Mouse (Mus musculus): ENCODE data around the gene Gpsm2. TPM values are rescaled to one million over a fixed set of nuclear protein-coding genes. Genes with fewer than 3 reads are reported as not detected.

Gene Gpsm2
- polyA plus RNA-seq (2012; ENCODE audit: insufficient read depth, insufficient read length, missing spikeins): 0.54 and 0.83 TPM in 2 replicates

GRCm38 (mm10) chr3:108722036-108722872, at the start of gene Gpsm2:
Gpsm2 (minus strand) TSS chr3:108722309.
- Histone ChIP-seq H3K27ac (replicated peaks; ENCODE audit: low read depth, low read length) (no peak within 1 kb of the TSS), H3K4me3 (ENCODE audit: insufficient read depth, low read depth, low read length) (peak within 1 kb of the TSS; percentile 96), H3K4me1 (ENCODE audit: control insufficient read depth, insufficient read depth, insufficient read length, low read length) (no peaks in the 10 kb centered on the region)

DNA sequence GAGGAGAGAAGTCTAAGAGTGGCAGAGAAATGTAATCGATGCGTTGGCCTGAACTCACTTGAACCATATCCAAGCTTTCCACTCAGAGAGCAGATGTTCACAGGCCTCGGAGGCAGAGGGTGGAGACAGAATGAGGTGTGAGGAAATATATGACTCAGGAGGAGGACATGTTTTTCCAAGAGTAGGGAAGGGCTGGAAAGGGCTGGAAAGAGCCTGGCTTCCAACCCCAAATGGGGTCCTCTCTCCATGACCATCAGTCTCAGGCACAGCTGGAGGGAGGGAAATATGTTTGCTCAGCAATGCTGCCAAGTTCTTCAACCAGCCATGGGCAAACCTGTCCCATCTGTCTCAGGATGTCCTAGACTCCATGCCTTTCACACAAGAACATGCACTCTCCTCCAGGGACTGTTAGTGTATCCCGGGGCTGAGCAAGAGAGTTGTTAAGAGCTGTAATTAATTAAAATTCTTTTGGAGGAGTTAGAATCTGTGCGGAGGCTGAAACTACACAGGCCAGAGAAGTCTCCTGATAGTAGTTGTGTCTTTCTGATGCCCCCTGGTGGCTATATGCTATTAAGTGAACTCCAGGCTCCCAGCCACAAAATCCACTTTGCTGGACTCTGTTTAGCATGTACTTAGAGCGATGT, 48.7 kb upstream of the Gpsm2 start:
- Histone ChIP-seq H3K27ac (replicated peaks; ENCODE audit: low read depth, low read length) (no peak overlapping the region), H3K4me1 (ENCODE audit: control insufficient read depth, insufficient read depth, insufficient read length, low read length) (no peaks in the 10 kb centered on the region), H3K4me3 (ENCODE audit: insufficient read depth, low read depth, low read length) (no peak overlapping the region)

- no peak overlapping the region for H3K27ac ChIP-seq (replicated peaks; ENCODE audit: low read depth, low read length)
- no peak overlapping the region for H3K4me3 ChIP-seq (ENCODE audit: insufficient read depth, low read depth, low read length)
- H3K4me1 ChIP-seq (ENCODE audit: control insufficient read depth, insufficient read depth, insufficient read length, low read length): no peaks in the 10 kb centered on the region
Observed at GRCm38 (mm10) chr3:108769547-108769946, 47.4 kb upstream of the Gpsm2 start.

- no peak overlapping the region for H3K4me3 ChIP-seq (ENCODE audit: insufficient read depth, low read depth, low read length)
- H3K27ac ChIP-seq (replicated peaks; ENCODE audit: low read depth, low read length): no peak overlapping the region
- H3K4me1 ChIP-seq (ENCODE audit: control insufficient read depth, insufficient read depth, insufficient read length, low read length): no peaks in the 10 kb centered on the region
Observed at GRCm38 (mm10) chr3:108767416-108767815, 45.3 kb upstream of the Gpsm2 start.

GRCm38 (mm10) chr3:108766943-108767342, 44.8 kb upstream of the Gpsm2 start:
- no peak overlapping the region for H3K27ac ChIP-seq (replicated peaks; ENCODE audit: low read depth, low read length)
- H3K4me3 ChIP-seq (ENCODE audit: insufficient read depth, low read depth, low read length): no peak overlapping the region
- H3K4me1 ChIP-seq (ENCODE audit: control insufficient read depth, insufficient read depth, insufficient read length, low read length): no peaks in the 10 kb centered on the region

DNA sequence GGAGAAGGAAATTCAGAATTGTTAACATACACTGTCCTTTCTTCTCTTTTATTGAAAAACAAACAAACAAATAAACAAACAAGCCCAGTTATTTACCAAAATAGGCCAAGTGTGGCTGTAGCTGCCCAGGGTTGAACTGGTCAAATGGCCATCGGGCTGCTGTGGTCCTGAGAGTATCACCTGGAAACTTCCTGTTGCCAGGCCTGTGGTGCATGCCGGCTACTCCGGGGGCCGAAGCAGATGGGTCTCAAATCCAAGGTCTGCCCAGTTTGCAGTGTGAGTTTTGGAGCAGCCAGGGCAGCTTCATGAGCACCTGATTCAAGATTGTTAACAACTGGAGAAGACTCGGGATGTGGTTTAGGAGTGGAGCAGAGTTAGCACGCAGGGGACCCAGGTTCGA, 43.4 kb upstream of the Gpsm2 start:
- no peak overlapping the region for H3K27ac ChIP-seq (replicated peaks; ENCODE audit: low read depth, low read length)
- no peak overlapping the region for H3K4me3 ChIP-seq (ENCODE audit: insufficient read depth, low read depth, low read length)
- H3K4me1 ChIP-seq (ENCODE audit: control insufficient read depth, insufficient read depth, insufficient read length, low read length): no peaks in the 10 kb centered on the region

DNA sequence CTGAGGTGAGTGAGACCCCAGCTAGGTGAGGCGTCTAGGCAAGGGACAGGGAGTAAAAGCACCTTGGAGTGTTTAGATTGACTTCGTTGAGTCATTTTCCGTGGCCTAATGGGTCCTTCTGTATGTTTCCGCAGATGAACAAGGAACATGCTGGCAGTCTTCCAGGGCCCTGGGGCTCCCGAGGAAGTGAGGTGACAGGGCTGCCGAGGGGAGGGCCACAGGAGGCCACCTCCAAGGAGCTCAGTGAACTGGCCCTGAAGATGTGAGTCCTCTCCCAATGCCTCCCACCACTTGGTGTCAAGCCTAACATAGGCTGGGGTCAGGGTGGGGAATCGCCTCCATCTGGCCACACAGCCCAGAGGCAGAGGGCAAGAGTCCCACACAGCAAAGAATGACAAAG, 42.9 kb upstream of the Gpsm2 start:
- Histone ChIP-seq H3K27ac (replicated peaks; ENCODE audit: low read depth, low read length) (no peak overlapping the region), H3K4me3 (ENCODE audit: insufficient read depth, low read depth, low read length) (no peak overlapping the region)

DNA sequence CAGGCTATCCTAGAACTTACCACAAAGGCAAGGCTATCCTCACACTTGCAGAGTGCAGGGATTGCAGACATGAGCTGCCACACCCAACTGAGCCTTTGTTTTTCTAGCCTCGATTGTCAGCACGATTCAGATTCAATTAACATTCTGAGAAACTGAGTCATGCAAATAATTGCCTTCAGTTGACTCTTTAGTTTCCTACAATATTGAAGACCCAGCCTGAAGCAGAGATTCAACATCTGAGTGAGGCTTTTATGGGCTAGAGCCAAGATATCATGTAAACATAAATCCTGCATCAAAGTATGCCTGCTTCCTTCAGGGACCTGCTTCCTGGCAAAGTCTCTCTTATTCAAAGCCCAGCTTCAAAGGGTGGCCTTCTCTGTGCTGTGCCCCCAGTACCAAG, 41.6 kb upstream of the Gpsm2 start:
- Histone ChIP-seq H3K4me1 (ENCODE audit: control insufficient read depth, insufficient read depth, insufficient read length, low read length) (no peaks in the 10 kb centered on the region), H3K27ac (replicated peaks; ENCODE audit: low read depth, low read length) (no peak overlapping the region), H3K4me3 (ENCODE audit: insufficient read depth, low read depth, low read length) (no peak overlapping the region)

More for the DNA sequence above, 42.9 kb upstream of the Gpsm2 start:
- no peaks in the 10 kb centered on the region for H3K4me1 ChIP-seq (ENCODE audit: control insufficient read depth, insufficient read depth, insufficient read length, low read length)

GRCm38 (mm10) chr3:108762597-108763111, 40.5 kb upstream of the Gpsm2 start:
- Histone ChIP-seq H3K4me3 (ENCODE audit: insufficient read depth, low read depth, low read length) (no peak overlapping the region), H3K27ac (replicated peaks; ENCODE audit: low read depth, low read length) (no peak overlapping the region), H3K4me1 (ENCODE audit: control insufficient read depth, insufficient read depth, insufficient read length, low read length) (no peaks in the 10 kb centered on the region)

DNA sequence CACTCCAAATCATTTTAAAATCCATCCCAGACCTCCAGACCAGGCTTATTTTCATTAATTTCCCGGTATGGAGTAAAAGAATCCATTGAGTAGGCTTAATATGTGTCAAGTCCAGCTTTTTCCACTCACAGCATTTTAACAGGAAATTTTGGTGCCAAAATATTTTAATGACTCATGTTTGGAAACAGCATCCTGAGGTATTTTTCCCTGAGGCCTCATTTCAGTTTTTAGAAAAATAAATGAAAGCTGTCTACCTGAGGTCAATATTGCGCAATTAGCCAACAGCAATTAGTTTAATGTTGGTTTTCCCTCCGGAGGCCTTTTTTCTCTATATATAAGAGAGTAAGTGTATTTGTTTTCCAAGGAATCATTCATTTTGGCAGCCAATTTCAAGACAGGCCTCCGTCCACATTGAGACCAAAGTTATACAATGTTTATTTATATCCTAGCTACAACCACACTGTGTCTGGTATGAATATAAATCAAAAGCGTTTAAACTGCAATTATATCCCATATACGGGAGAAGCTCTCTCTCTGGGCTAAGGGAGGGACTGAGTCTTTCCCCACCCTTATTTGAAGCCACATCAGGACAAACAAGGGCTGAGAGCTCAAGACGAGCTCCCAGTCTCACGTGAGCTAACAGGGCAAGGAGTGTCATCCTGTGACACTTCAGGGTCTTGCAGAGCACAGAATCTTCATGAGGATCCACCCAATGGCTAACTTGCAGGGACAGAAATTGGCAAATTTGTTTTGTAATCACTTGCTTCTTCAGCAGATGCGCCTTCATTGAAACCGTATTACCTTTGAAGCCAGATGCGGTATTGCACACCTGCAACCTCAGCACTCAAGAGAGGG, 37.7 kb upstream of the Gpsm2 start:
- H3K27ac ChIP-seq (replicated peaks; ENCODE audit: low read depth, low read length): no peak overlapping the region
- no peaks in the 10 kb centered on the region for H3K4me1 ChIP-seq (ENCODE audit: control insufficient read depth, insufficient read depth, insufficient read length, low read length)
- no peak overlapping the region for H3K4me3 ChIP-seq (ENCODE audit: insufficient read depth, low read depth, low read length)

- H3K4me1 ChIP-seq (ENCODE audit: control insufficient read depth, insufficient read depth, insufficient read length, low read length): no peaks in the 10 kb centered on the region
- H3K4me3 ChIP-seq (ENCODE audit: insufficient read depth, low read depth, low read length): no peak overlapping the region
- H3K27ac ChIP-seq (replicated peaks; ENCODE audit: low read depth, low read length): no peak overlapping the region
Observed at GRCm38 (mm10) chr3:108757570-108757969, 35.5 kb upstream of the Gpsm2 start.

GRCm38 (mm10) chr3:108756131-108756530, 34.0 kb upstream of the Gpsm2 start:
- no peak overlapping the region for H3K27ac ChIP-seq (replicated peaks; ENCODE audit: low read depth, low read length)
- H3K4me1 ChIP-seq (ENCODE audit: control insufficient read depth, insufficient read depth, insufficient read length, low read length): peaks cover 4% of the 10 kb centered on the region; the same call in 1 of the 2 replicates
- H3K4me3 ChIP-seq (ENCODE audit: insufficient read depth, low read depth, low read length): no peak overlapping the region

DNA sequence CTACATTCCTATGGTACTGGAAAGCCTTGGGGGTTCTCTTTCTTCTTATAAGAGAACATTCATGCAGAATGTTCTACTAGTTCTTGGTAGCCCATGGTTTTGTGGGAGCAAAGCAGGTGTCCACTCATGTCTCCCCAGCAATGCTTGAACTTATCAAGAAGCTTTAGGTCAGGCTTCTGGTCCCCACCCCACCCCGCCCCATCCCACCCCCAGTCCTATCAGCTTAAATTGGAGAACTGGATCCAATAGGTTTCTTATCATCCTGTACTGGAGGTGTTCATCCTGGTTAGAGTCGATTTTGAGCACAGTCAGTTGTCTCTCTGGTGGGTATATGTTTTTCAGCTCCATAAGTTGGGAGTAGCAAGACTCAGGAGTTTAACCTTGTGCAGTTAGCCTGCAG, 33.4 kb upstream of the Gpsm2 start:
- no peak overlapping the region for H3K4me3 ChIP-seq (ENCODE audit: insufficient read depth, low read depth, low read length)
- peaks cover 4% of the 10 kb centered on the region; the same call in 1 of the 2 replicates for H3K4me1 ChIP-seq (ENCODE audit: control insufficient read depth, insufficient read depth, insufficient read length, low read length)

GRCm38 (mm10) chr3:108754541-108754940, 32.4 kb upstream of the Gpsm2 start:
- Histone ChIP-seq H3K27ac (replicated peaks; ENCODE audit: low read depth, low read length) (no peak overlapping the region), H3K4me3 (ENCODE audit: insufficient read depth, low read depth, low read length) (no peak overlapping the region), H3K4me1 (ENCODE audit: control insufficient read depth, insufficient read depth, insufficient read length, low read length) (peaks cover 4% of the 10 kb centered on the region; the same call in 1 of the 2 replicates)

More for the DNA sequence above, 33.4 kb upstream of the Gpsm2 start:
- no peak overlapping the region for H3K27ac ChIP-seq (replicated peaks; ENCODE audit: low read depth, low read length)

- Histone ChIP-seq H3K27ac (replicated peaks; ENCODE audit: low read depth, low read length) (no peak overlapping the region), H3K4me3 (ENCODE audit: insufficient read depth, low read depth, low read length) (no peak overlapping the region), H3K4me1 (ENCODE audit: control insufficient read depth, insufficient read depth, insufficient read length, low read length) (peaks cover 4% of the 10 kb centered on the region; the same call in 1 of the 2 replicates)
Observed at GRCm38 (mm10) chr3:108751691-108752090, 29.6 kb upstream of the Gpsm2 start.

Data from brown adipose tissue, adult 24 weeks (tissue).